Mouse (Mus musculus): Measurements from ENCODE around the gene 5730409E04Rik.

GRCm38 (mm10) chr4:126627021-126627681, 17.5 kb downstream of the 5730409E04Rik start:
- TF ChIP-seq CTCF (IDR thresholded peaks at IDR 0.05; ENCODE audit: low read depth, low read length) (no peak), GATA2 (IDR thresholded peaks at IDR 0.05; ENCODE audit: borderline replicate concordance, low read depth, low read length) (no peak), TAL1 (conservative IDR thresholded peaks at IDR 0.05; ENCODE audit: low read depth, low read length) (no peak), GATA1 (IDR thresholded peaks at IDR 0.05; ENCODE audit: borderline replicate concordance, low read length) (no peak)
